Mouse (Mus musculus): ENCODE data around the gene Rnf169. TPM values are rescaled to one million over a fixed set of nuclear protein-coding genes. Genes with fewer than 3 reads are reported as not detected.

Rnf169 gene
- 4.8 and 4.9 TPM in 2 replicates for polyA plus RNA-seq (2012; rRNA removed; ENCODE audit: low replicate concordance)

GRCm38 (mm10) chr7:99980132-99980591, at the start of gene Rnf169:
TSS of gene Rnf169 (minus strand) at chr7:99980448.

DNA sequence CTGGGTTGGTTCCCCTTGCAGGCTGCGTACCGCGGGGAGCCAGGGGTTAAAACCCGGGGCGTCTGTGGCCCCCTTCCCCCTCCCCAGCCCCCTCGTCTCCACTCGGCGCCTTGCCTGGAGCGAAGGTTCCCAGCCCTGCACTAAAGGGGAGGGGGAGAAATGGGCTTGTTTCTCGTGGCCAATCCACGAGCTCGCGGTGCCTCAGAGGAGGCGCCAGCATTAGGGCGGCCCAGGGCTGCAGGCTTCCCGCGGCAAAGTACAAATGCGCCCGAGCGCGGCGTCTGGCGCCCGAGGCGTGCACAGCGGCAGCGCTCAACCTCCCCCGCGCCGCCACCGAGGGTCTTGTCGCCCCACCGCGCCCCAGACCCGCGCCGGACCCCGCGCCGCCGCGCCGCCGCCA, 25.5 kb upstream of the Rnf169 start, which contains the start of gene Chrdl2:
Chrdl2 (plus strand) TSS at position 383 of the 400 bp plus-strand sequence.

Other genes with a start within 250 kb of the Rnf169 start
- not detected in 2 replicates for gene Olfr521, start 216.9 kb downstream of the Rnf169 start, polyA plus RNA-seq (2012; rRNA removed; ENCODE audit: low replicate concordance)
- gene Neu3, start 152.0 kb downstream of the Rnf169 start, polyA plus RNA-seq (2012; rRNA removed; ENCODE audit: low replicate concordance) = 2.2 and 2.5 TPM in 2 replicates
- 0.26 and 0.45 TPM in 2 replicates for gene Xrra1, start 121.3 kb downstream of the Rnf169 start, polyA plus RNA-seq (2012; rRNA removed; ENCODE audit: low replicate concordance)
- 16.3 and 43.0 TPM in 2 replicates for gene Spcs2, start 117.0 kb downstream of the Rnf169 start, polyA plus RNA-seq (2012; rRNA removed; ENCODE audit: low replicate concordance)
- gene Chrdl2, start 25.7 kb upstream of the Rnf169 start, polyA plus RNA-seq (2012; rRNA removed; ENCODE audit: low replicate concordance) = 1.1 TPM in 1 of 2 replicates, not detected in the other
- 5.4 and 10.9 TPM in 2 replicates for gene Pold3, start 141.1 kb upstream of the Rnf169 start, polyA plus RNA-seq (2012; rRNA removed; ENCODE audit: low replicate concordance)
- gene Lipt2, start 178.8 kb upstream of the Rnf169 start, polyA plus RNA-seq (2012; rRNA removed; ENCODE audit: low replicate concordance) = 10.6 and 11.8 TPM in 2 replicates
- gene Kcne3, start 196.1 kb upstream of the Rnf169 start, polyA plus RNA-seq (2012; rRNA removed; ENCODE audit: low replicate concordance) = 5.1 and 9.7 TPM in 2 replicates
- gene Pgm2l1, start 246.9 kb upstream of the Rnf169 start, polyA plus RNA-seq (2012; rRNA removed; ENCODE audit: low replicate concordance) = 2.1 and 4.3 TPM in 2 replicates

Data from mammary gland, adult 2 months (tissue).